Mouse (Mus musculus) 416B (cell line): ENCODE measurements at regions not wholly inside any gene's neighbourhood (a gene's known extent, or its start where the extent isn't known, plus 50 kb on each side); places are given as distances from the start of the nearest gene placed in this dataset.
"Not testable (repeated sequence)": the region's sequence is repeated elsewhere in the genome, so short reads cannot be mapped to it uniquely, and the experiment has no call there.

ENCODE experiments used
- DNase-seq: peaks from one replicate; pipeline ENCODE4 v3.0.0; 2011; ENCODE audit warnings: low read depth

- DNase-seq: peak; percentile 1
Observed at GRCm38 (mm10) chr9:27453476-27453875, 56.9 kb downstream of the Spata19 start.

GRCm38 (mm10) chr9:27453924-27454652, 57.5 kb downstream of the Spata19 start:
- DNase-seq: no peak

- no peak for DNase-seq
Observed at GRCm38 (mm10) chr9:27458335-27459040, 61.9 kb downstream of the Spata19 start.

GRCm38 (mm10) chr9:27461029-27461428, 64.4 kb downstream of the Spata19 start:
- no peak for DNase-seq

GRCm38 (mm10) chr9:27464006-27464405, 67.4 kb downstream of the Spata19 start:
- DNase-seq: no peak

GRCm38 (mm10) chr9:27475468-27475867, 78.9 kb downstream of the Spata19 start:
- no peak for DNase-seq

DNA sequence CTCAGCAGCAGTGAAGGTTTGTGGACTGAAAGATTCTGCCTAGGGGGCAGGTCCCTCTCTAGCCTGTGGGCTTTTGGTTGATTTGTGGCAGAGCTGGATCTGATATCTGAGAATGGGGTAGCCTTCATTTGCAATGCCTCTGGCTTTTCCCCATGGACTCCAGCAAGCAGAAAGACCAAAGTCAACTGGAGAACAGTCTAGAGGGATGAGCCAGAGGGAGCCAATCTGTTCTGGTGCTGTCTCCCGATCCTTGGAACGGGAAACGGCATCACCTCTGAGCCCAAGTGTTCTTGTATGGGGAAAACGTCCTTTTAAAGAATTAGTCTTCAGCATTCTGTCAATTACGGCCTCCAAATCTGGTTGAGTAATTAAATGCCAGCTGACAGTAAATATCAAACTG, 80.0 kb downstream of the Spata19 start:
- DNase-seq: no peak

- no peak for DNase-seq
Observed at GRCm38 (mm10) chr9:27477079-27477687, 80.6 kb downstream of the Spata19 start.

- no peak for DNase-seq
Observed at GRCm38 (mm10) chr9:27478346-27478745, 81.7 kb downstream of the Spata19 start.

DNA sequence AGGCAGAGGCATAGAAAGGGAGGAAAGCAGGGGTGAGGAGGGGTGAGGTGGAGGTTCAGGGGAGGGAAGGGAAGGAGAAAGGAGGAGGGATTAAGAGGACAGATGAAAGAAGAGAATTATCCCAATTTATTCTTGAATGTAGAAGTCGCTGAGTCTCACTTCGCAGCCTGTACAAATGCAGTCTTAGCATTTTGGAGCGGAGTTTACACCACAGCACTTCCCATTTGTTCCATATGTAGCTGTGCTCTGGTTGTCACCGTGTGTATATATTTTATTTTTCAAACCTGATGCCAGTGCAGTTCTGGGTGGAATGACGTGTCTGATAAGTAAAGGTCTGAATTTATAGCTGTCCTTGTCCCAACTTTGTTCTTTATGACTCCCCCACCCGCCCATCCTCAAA, 105.2 kb downstream of the Spata19 start:
- DNase-seq: no peak

GRCm38 (mm10) chr9:27509157-27509556, 112.6 kb downstream of the Spata19 start:
- no peak for DNase-seq

- DNase-seq: no peak
Observed at GRCm38 (mm10) chr9:27509711-27510110, 113.1 kb downstream of the Spata19 start.

DNA sequence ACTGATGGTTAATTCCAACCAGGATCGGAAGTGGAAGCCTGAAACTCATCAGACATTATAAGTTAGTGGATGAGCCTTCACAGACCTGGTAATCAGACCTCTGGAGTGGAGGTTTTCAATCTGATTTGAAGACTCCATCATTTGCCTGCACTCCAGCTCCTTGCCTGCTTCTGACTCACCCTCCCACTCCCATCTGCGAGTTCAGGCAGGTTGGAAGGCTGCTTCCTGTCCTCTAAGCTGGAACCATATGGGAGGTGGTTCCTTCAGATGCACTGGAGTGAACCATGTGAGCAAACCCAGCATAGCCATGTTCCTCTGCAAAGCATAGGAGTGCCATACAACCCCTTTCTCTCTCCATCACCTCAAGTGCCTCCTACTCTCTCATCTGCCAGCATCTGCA, 114.6 kb downstream of the Spata19 start:
- no peak for DNase-seq

DNA sequence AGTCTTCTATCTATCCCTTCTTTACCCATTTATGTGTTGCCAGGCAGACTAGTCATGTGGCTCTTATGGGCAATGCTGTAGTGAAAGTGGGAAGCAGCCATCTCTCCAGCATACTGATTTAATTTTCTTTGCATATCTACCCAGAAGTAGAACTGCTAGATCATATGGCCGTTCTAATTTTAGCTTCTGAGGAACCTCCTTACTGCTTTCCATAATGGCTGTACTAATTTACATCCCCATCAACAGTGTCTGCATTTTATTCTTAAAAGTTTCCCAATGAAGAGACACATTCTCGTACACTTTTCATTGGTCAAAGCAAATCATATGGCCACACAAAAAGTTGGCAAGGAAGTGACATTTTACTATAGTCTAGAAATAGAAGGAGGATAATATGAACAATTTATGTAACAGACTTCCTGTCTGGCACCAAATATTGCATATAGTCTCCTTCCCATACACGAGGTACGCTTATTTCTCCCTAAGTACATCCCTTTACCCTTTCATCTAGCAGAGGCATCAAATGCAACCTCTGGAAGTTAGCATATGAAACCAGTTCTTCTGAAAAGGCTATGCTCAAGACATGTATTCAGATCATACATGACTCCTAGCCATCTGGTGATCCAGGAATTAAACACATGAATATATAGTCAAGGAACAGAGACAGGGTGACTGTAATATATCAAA, 119.0 kb downstream of the Spata19 start:
- DNase-seq: no peak

DNA sequence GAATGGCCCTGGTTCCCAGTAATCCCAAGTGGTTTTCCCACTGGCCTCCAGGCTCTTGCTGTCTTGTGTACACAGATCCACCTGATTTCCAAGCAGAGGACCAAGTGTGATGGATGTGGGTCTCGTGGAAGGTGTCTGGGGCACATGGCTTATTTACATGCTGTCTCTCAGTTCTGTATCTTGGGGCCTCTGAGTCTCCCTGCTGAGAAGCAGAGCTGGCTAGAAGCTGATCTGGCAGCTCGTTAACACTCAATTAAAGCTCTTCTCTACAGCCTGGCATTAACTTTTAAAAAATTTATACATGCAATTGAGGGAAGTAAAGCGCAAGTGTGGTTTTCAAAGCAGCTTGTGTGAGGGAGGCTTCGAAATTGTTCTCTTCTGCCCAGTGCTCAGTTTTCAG, 121.4 kb downstream of the Spata19 start:
- no peak for DNase-seq

GRCm38 (mm10) chr9:27519711-27520110, 123.1 kb downstream of the Spata19 start:
- DNase-seq: no peak

DNA sequence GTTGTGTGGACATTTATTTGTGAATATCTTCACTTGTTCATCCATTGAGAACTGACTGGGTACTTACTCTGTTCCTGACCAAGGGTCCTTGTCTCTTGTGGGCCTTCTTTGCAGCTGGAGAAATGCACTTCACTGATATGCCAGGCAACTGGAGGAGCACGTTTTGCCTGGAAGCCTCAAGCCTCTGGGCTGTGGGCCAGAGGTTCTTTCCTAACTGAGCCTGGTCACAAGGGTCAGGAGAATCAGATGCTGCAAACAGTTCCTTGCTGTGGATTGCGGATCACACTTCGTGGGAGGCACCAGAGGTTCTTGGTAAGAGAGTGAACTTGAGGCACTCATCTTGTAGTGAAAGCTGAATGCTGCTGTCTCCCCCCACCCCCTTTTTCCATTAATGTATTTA, 124.6 kb downstream of the Spata19 start:
- DNase-seq: no peak

DNA sequence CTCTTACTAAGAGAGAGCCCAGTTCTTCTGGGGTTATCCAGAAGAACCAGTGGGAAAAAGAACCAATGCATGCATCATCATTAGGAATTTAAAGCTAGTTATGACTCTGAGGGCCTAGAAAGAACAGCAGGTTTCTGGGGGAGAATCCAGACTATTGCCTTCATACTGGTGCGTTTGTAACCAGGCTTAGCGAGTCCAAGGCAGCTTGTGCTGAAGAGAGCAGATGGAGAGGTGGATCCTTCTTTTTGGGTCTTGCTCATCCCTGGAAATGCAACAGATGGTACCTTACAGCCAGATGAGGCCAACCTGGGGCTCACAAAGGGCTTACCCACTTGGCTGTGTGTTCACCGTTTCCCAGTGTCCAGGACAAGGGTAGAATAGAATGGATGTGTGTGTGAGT, 130.1 kb downstream of the Spata19 start:
- DNase-seq: no peak

GRCm38 (mm10) chr9:27538480-27538879, 141.9 kb downstream of the Spata19 start:
- no peak for DNase-seq

GRCm38 (mm10) chr9:27541585-27542151, 145.1 kb downstream of the Spata19 start:
- no peak for DNase-seq

DNA sequence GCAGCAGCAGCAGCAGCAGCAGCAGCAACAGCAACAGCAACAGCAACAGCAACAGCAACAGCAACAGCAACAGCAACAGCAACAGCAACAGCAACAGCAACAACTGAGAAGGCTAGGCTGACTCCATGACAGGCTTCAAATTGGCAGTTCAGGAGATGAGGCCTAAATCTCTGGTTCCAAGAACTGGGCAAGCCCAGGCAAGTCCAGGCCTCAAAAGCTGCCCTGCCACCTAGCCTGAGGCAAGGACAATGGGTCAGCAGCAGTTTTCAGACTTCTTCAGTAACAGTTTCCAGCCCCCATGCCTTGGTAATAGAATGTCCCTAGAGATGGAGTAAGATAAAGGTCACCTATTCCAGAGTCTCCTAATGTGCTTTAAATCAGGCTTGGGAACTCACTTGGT, 158.1 kb downstream of the Spata19 start:
- DNase-seq: not testable (repeated sequence)
